Mouse (Mus musculus) C2C12 (cell line): Measurements from ENCODE around the gene Chst11.

ENCODE experiments used
- CTCF ChIP-seq: IDR thresholded peaks from one replicate; pipeline ENCODE4 v1.5.1; 2011; ENCODE audit not compliant: control insufficient read depth, insufficient read depth, insufficient read length
- FOSL1 ChIP-seq: IDR thresholded peaks from one replicate; pipeline ENCODE4 v1.8.0; 2011; ENCODE audit warnings: mild to moderate bottlenecking, low read length; ENCODE audit not compliant: poor library complexity, insufficient read depth, severe bottlenecking
- MAX ChIP-seq: IDR thresholded peaks from one replicate; pipeline ENCODE4 v1.6.1; 2011; ENCODE audit warnings: mild to moderate bottlenecking, control low read depth
- MYOD1 ChIP-seq: IDR thresholded peaks from one replicate; pipeline ENCODE4 v1.6.1; 2011; ENCODE audit warnings: low read depth; ENCODE audit not compliant: control insufficient read depth, insufficient read length
- MYOG ChIP-seq: IDR thresholded peaks from one replicate; pipeline ENCODE4 v1.6.1; 2011; ENCODE audit not compliant: control insufficient read depth, insufficient read length; ENCODE audit errors: extremely low read depth
- USF1 ChIP-seq: IDR thresholded peaks from one replicate; pipeline ENCODE4 v1.6.1; 2011; ENCODE audit warnings: low read depth, mild to moderate bottlenecking, control low read depth, moderate library complexity

DNA sequence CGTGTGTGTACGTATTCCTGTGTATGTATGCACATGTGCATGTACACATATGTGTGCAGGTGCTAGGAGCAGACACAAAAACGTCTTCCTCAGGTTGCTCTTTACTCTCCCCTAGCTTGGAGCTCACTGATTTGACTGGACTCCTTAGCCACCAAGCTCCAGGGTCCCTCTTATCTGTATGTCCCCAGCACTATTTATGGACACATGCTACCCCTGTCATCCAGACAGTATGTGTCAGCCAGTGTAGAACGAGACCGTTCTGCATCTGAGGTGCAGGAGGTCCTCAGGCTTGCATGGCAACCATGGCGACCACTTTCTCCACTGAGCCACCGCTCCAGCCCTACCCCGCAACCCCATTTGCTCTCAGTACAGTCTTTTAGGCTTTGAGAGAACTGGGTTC is 93.4 kb downstream of the Chst11 start:
- TF ChIP-seq CTCF (no peak), MAX (no peak), FOSL1 (no peak), USF1 (no peak), MYOD1 (no peak), MYOG (no peak)
